In genomic region chr17:56950915-56951314, GRCm38 (mm10) we compare ENCODE assay signal across 9 mouse cellular contexts. TPM values are rescaled to one million over a fixed set of nuclear protein-coding genes. Genes with fewer than 3 reads are reported as not detected.
DNase-seq lines count a peak whose midpoint lies in the region.
"Had no signal": no experiment of that assay in that cellular context is flagged by ENCODE, and none has a peak within 500 bp of the region (broad histone marks: within the 10 kb centered on the region; RNA-seq: fewer than 3 reads in every experiment).

No protein-coding gene starts in this region.

- DNase-seq in gastrocnemius, adult 18-20 months (ENCODE audit: low spot score) = peak; percentile 69
- no peak for DNase-seq in gastrocnemius, postnatal 25 days
- peak; percentile 28 for DNase-seq in right cerebral cortex, postnatal 14 days
- DNase-seq in right cerebral cortex, postnatal 10 days (ENCODE audit: low spot score in 2 of 2) = no peak
- peak; percentile 74 for DNase-seq in cerebellum, adult 9-10 months
- DNase-seq in heart, postnatal 14 days = peak; percentile 56 to 71
- DNase-seq in lung, postnatal 14 days = peak; percentile 78
- DNase-seq in splenic B cell, adult 2 months (ENCODE audit: low read depth, low spot score) = peak; percentile 85

- intact Hi-C loops in heart, postnatal 14 days (cut with DNase I) = loop anchor here (1.0 to 2.0 kb wide), 2 partner anchors 54 to 142 kb away; no protein-coding TSS in a partner anchor

- no peaks in the 10 kb centered on the region for H3K36me3 ChIP-seq in splenic B cell, adult 2 months (ENCODE audit: control insufficient read depth, insufficient read depth, low read length, poor library complexity, severe bottlenecking)
- H3K36me3 ChIP-seq: limb, embryonic 15.5 days had no signal

- no peaks in the 10 kb centered on the region for H3K27me3 ChIP-seq in splenic B cell, adult 2 months (ENCODE audit: control insufficient read depth, insufficient read depth, low read length, poor library complexity, severe bottlenecking)
- H3K27me3 ChIP-seq: limb, embryonic 15.5 days had no signal

RNA-seq across cellular contexts. Expression of gene Mllt1, which starts 15.7 kb away (rescaled TPM):
- 10 to 100 TPM; 22.0 to 22.2 TPM for total RNA-seq in gastrocnemius, adult 18-20 months (2021)
- 10 to 100 TPM; 16.0 to 16.5 TPM for total RNA-seq in gastrocnemius, postnatal 25 days (2021)
- 10 to 100 TPM; 22.0 to 22.7 TPM for total RNA-seq in heart, postnatal 14 days (2021)

RNA-seq across cellular contexts. Expression of gene Acer1, which starts 31.0 kb away (rescaled TPM):
- not detected for total RNA-seq in gastrocnemius, adult 18-20 months (2021)
- not detected for total RNA-seq in gastrocnemius, postnatal 25 days (2021)
- not detected for total RNA-seq in heart, postnatal 14 days (2021)

RNA-seq across cellular contexts. Expression of gene Clpp, which starts 39.2 kb away (rescaled TPM):
- 10 to 100 TPM; 36.9 to 38.3 TPM for total RNA-seq in gastrocnemius, adult 18-20 months (2021)
- total RNA-seq in gastrocnemius, postnatal 25 days (2021) = 10 to 100 TPM; 29.8 to 31.3 TPM
- 10 to 100 TPM; 57.3 to 64.0 TPM for total RNA-seq in heart, postnatal 14 days (2021)

RNA-seq across cellular contexts. Expression of gene Alkbh7, which starts 46.2 kb away (rescaled TPM):
- total RNA-seq in gastrocnemius, adult 18-20 months (2021) = 10 to 100 TPM; 26.9 to 27.9 TPM
- total RNA-seq in gastrocnemius, postnatal 25 days (2021) = 10 to 100 TPM; 24.4 to 28.3 TPM
- total RNA-seq in heart, postnatal 14 days (2021) = 10 to 100 TPM; 49.6 to 52.8 TPM

RNA-seq across cellular contexts. Expression of gene Pspn, which starts 48.9 kb away (rescaled TPM):
- total RNA-seq in gastrocnemius, adult 18-20 months (2021) = not detected
- not detected for total RNA-seq in gastrocnemius, postnatal 25 days (2021)
- not detected for total RNA-seq in heart, postnatal 14 days (2021)

Comparison
In these comparisons a context has a peak if more than half of its experiments do, and no peak if none do; other contexts are left out.
1. DNase-seq: peak in gastrocnemius, adult 18-20 months (single experiment), right cerebral cortex, postnatal 14 days (single experiment), cerebellum, adult 9-10 months (single experiment), heart, postnatal 14 days (2 of 2), lung, postnatal 14 days (single experiment) and splenic B cell, adult 2 months (single experiment); none in gastrocnemius, postnatal 25 days (single experiment) and right cerebral cortex, postnatal 10 days (0 of 2).